Mouse (Mus musculus) B cell, adult 2 months (primary cell): ENCODE measurements around the gene 2610528J11Rik.
"Not testable (repeated sequence)": the region's sequence is repeated elsewhere in the genome, so short reads cannot be mapped to it uniquely, and the experiment has no call there.

Experiments used
- DNase-seq, 2 experiments: peaks; one replicate each; pipeline ENCODE4 v3.0.0; 2022

2610528J11Rik gene

DNA sequence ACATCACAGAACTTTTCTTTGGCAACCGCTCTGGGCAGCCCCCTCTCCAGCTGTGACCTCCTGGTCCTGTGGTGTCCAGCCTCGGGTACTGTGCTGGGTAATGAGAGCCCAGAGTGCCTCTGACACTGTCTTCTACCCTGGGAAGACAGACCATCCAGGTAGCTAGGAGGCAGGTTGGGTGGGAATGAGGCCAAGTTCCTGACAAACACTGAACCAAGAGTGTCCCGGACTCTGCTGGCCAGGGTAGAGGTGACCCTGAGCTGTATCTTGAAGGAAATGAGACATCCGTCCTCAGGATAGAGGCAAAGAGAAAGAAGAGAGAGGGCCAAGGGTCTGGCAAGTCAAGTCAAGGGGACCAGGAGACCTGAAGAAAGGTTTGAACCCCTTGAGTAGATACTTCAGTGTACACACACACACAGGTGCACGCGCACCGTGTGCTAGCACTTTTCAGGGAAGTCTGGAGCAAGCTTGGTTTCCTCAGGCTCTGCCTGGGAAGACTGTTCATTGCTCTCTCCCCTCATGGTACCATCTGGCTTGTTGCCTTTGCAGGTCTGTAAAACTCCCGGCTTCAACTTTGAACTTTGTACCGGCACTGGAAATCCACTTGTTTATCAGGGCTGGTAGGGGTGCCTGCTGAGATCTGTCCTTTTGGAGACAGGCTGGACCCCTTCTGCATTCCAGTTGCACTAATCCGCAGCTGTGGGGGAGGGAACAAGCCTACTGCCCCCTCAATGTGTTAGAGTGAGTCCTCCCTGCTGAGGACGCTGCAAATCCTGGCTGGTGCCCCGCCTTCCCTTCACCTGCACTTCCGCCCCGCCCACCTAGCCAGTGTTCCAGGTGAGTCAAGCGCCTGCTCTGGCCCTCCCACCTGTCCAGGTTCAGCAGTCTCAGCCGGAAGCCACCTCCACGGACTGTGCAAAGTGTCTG, at the start of gene 2610528J11Rik:
Gene 2610528J11Rik, plus strand, starts transcription at position 592 of the 927 bp plus-strand sequence.
- DNase-seq = no peak

DNA sequence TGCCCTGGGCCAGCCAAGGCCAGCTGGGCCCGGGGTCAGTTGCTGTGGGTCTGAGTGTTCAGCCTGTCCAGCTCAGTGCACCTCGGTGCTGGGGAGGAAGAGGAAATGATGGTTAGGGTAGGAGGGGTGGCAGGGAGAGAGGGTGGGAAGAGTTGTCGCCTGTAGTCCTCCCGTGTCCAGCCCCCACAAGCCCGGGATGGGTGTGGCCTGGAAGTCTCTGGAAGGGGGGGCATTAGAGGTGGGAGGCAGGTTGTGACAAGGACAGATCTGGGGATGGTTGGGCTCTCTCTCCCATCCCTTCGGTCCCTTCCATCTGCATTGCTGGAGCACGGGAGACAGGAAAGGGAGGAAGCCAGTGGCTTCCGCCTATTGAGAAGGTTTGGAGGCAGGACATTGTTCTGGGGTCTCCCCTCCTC, 37.1 kb upstream of the 2610528J11Rik start, which contains the start of gene Tie1:
Gene Tie1, minus strand, starts transcription at position 345 of the 416 bp plus-strand sequence.
- DNase-seq = no peak

DNA sequence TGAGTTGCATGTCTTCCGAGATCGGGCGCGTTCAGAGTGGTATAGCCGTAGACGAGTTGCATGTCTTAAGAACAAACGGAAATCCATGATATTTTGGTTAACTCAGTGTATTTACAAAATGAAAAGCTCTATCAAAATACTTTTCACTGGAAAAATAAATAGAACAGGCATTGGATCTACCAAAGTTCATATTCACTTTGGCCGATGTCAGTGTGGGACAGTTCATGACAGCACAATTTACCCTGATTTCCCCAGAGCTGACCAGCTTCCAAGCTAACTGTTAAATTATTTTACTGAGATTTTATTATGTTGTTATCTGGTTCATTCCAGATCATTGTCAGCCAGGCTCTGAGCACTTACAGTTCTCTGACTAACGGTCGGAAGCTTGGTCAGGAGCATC, 36.3 kb upstream of the 2610528J11Rik start:
- no peak for DNase-seq

GRCm38 (mm10) chr4:118500171-118500724, 26.6 kb upstream of the 2610528J11Rik start:
- DNase-seq = no peak

DNA sequence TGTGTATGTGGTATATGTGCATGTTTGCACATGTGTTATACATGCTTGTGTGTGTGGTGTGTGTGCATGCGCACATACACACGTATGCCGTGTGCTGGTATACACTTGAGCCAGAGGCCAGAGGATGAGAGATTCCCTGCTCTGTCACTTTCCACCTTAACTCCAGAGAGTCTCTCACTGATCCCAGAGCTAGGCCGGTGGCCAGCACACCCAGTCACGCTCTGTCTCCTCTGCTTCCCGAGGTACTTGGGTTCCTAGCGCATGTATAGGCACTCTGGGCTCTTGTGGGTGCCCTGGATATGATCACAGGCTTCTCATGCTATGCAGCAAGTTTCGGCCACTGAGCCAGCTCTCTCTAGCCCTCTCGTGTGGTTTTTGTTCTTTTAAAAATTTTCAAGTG, 26.0 kb upstream of the 2610528J11Rik start:
- no peak for DNase-seq

DNA sequence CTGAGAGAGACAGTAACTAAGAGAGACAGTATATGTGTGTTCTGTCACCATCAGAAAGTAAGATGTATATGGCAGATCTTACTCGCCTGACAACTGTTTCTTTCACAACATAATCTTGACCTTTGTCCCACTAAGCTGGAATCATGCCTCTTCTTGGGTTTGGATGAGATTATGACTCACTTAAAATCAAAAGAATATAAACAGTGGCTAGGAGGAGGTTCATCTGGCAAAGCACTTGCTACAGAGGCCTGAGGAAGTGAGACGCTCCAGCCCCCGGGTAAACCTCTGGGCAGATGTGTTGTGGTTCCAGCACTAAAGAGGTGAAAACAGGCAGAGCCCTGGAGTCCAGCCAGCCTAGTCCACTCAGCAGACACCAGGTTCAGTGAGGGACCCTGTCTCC, 21.2 kb upstream of the 2610528J11Rik start:
- no peak for DNase-seq

GRCm38 (mm10) chr4:118507171-118507570, 19.6 kb upstream of the 2610528J11Rik start:
- not testable (repeated sequence) for DNase-seq

DNA sequence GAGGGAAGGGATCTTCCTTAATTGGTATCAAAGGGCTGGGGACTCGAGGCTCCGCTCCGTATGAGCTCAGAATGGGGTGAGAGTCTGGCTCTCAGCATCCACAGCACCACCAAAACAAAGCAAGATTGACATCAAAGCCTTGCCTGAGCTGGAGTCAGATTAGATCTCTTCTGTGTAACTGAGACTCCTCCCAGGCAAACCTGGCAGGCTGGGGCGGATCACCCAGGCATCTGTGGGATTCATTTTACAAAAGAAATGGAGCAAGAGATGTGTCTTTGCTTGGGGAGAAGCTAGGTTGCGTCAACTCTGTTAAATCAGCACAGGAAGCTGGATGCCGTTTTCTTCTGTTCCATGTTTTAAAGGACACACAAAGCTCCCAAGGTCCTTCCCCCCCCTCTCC, 17.7 kb upstream of the 2610528J11Rik start:
- no peak for DNase-seq

GRCm38 (mm10) chr4:118516699-118517496, 9.9 kb upstream of the 2610528J11Rik start:
- DNase-seq = no peak

DNA sequence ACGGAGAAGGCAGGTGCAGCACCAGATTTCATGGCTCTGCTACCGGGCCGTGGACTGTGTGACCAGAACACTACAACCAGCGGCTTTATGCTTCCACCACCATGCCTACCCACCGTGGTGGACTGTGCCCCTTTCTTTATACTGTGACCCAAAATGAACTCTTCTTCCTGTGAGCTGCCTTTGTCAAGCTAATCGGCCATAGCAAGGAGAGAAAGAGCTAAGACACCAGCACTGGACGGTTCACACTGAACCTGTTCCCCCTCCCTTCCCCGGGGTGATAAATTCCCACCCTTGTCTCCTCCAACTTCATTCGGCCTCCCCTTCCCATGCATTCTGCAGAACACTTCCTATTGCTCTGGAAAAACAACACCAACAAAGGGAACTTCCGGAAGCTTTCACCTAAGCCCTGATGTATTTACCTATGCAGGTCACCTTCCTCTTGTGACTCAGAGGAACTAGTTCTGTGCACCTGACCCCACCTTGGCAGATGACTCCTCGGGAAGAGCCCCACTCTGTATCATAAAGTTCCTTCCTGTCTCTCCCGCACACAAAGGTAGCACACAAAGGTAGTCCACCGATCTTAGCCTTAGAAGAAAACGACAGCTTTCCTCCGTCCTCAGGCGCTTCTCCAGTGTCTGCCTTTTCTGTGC, 9.2 kb upstream of the 2610528J11Rik start:
- DNase-seq = no peak

GRCm38 (mm10) chr4:118518208-118518607, 8.6 kb upstream of the 2610528J11Rik start:
- no peak for DNase-seq

GRCm38 (mm10) chr4:118522248-118522647, 4.6 kb upstream of the 2610528J11Rik start:
- no peak for DNase-seq

DNA sequence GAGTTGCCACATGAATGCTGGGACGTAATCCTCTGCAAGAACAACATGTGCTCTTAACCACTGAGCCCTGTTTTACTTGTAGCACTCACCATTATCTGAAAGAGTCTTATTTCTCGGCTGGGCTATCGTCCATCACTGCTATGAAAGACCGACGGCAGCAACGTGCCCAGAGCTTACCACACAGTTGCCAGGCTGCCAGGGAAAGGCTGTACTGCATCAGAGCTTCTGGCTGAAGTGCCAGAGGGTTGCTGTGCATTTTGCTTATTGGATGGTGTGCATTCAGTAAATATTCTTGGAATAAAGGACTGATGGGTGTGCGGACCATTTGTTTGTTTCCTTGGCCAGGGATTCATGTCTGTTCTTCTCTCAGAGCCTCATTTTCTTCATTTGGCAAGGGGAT, 2.8 kb upstream of the 2610528J11Rik start:
- no peak for DNase-seq

- no peak for DNase-seq
These were observed 1.0 kb upstream of the 2610528J11Rik start for GRCm38 (mm10) chr4:118525779-118526178.

- no peak for DNase-seq
These were observed 509 bp downstream of the 2610528J11Rik start for GRCm38 (mm10) chr4:118527335-118527681.

GRCm38 (mm10) chr4:118527720-118528119, 921 bp downstream of the 2610528J11Rik start:
- no peak for DNase-seq

DNA sequence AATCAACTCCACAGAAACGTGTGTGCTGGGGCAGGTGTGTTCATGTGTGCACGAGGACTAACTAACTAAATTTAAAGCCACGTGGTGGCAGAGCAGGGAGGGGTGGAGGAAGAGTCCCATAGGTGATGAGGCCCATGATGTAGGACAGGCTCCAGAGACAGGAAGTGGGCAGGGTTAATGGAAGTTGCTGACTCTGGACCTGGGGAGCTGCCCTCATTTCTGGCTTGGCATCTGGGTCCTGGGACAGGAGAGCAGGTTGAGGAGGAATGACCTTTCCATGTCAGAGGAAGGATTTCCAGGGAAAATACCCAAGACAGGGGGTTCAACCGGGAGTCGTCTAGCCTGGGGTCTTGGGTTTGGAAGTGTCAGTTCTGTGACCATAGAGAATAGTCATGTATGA, 5.9 kb downstream of the 2610528J11Rik start:
- DNase-seq = no peak

DNA sequence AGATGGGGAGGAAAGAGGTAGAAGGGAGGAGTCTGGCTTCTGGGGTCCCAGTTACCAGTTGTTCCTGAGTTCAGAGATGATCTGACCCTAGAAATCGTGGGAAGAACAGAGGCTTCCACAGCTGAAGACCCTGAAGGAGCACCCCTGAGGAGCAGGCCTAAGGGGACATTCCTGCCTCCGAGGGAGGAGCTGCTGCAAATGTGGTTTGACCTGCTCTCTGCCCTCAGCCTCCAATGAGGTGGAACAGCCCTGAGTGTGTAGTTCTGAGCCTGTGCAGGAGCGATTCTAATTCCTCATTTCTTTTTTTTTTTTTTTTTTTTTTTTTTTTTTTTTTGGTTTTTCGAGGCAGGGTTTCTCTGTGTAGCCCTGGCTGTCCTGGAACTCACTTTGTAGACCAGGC, 6.4 kb downstream of the 2610528J11Rik start:
- DNase-seq = no peak

- no peak for DNase-seq
These were observed 6.8 kb downstream of the 2610528J11Rik start for GRCm38 (mm10) chr4:118533605-118534004.

GRCm38 (mm10) chr4:118535610-118536009, 8.8 kb downstream of the 2610528J11Rik start:
- no peak for DNase-seq

DNA sequence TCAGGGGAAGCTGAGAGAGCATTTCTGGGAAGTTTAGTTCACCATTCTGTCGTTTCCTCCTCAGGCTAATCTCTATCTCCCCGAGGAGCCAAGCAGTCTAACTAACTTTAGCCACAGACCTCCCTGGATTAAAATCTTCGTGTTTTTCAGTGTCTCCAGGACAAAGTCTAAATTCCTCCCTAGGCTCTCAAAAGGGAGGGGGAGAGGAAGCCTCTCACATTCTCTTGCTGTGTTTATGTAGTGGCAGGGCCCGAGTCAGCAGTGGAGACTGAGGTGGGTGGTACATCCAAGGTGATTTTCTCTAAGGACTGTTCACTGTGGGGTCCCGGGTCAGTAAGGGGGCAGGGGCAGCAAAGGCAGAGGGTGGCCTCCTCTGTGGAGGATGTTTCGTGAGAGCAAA, 11.0 kb downstream of the 2610528J11Rik start:
- DNase-seq = no peak

GRCm38 (mm10) chr4:118539904-118540303, 13.1 kb downstream of the 2610528J11Rik start:
- no peak for DNase-seq
